8 mouse cellular contexts compared by ENCODE assay signal in genomic region chr5:63811819-63812508, GRCm38 (mm10). TPM values are rescaled to one million over a fixed set of nuclear protein-coding genes. Genes with fewer than 3 reads are reported as not detected.
A peak's percentile ranks its signal among the peaks of the same experiment; 100 is the strongest.
DNase-seq lines count a peak whose midpoint lies in the region; ATAC-seq lines count a peak whose summit lies in the region.

Gene 0610040J01Rik (plus strand): TSS chr5:63812363.

- H3K4me3 ChIP-seq in intestine, embryonic 15.5 days (replicated peaks) = peak within 1 kb of the TSS; percentile 52
- peak within 1 kb of the TSS; percentile 90 for H3K4me3 ChIP-seq in megakaryocyte, embryonic 14.5 days (replicated peaks)

- intact Hi-C loops in left cerebral cortex, postnatal 10 days (cut with DNase I) = loop anchor here (2.0 to 10.0 kb wide), 2 partner anchors 73 to 273 kb away; no protein-coding TSS in a partner anchor

- WGBS in intestine, embryonic 15.5 days = 2% methylated on average over 42 of the region's 42 CpGs

- H3K36me3 ChIP-seq in intestine, embryonic 15.5 days = no peaks in the 10 kb centered on the region
- H3K36me3 ChIP-seq in megakaryocyte, embryonic 14.5 days (replicated peaks; ENCODE audit: low read length) = no peaks in the 10 kb centered on the region

- DNase-seq in adrenal gland, adult 2 months = peak; percentile 85
- DNase-seq in embryo, embryonic 10 days (ENCODE audit: low spot score) = peak; percentile 91
- DNase-seq in gastrocnemius, postnatal 25 days = peak; percentile 58
- DNase-seq in left cerebral cortex, postnatal 10 days (ENCODE audit: extremely low spot score in 1 of 2, low spot score in 2 of 2) = peak; percentile 75 to 79
- peak; percentile 59 for DNase-seq in right cerebral cortex, postnatal 14 days

- H3K27ac ChIP-seq in intestine, embryonic 15.5 days = peak within 1 kb of the TSS; percentile 22

- H3K9me3 ChIP-seq in intestine, embryonic 15.5 days = no peaks in the 10 kb centered on the region
- H3K9me3 ChIP-seq in megakaryocyte, embryonic 14.5 days = peaks cover 8% of the 10 kb centered on the region

- no peaks in the 10 kb centered on the region for H3K27me3 ChIP-seq in intestine, embryonic 15.5 days (replicated peaks)
- H3K27me3 ChIP-seq in megakaryocyte, embryonic 14.5 days (replicated peaks) = peaks cover 26% of the 10 kb centered on the region

- H3K4me2 ChIP-seq in intestine, embryonic 15.5 days (replicated peaks) = peak within 1 kb of the TSS; percentile 95

- ATAC-seq in intestine, embryonic 15.5 days = peak; percentile 92
- ATAC-seq in inflammation-experienced regulatory T-cells, adult 6 months = no peak

- H3K9ac ChIP-seq in intestine, embryonic 15.5 days = peak within 1 kb of the TSS; percentile 51

- no peaks in the 10 kb centered on the region for H3K4me1 ChIP-seq in intestine, embryonic 15.5 days (replicated peaks)
- peaks cover 7% of the 10 kb centered on the region for H3K4me1 ChIP-seq in megakaryocyte, embryonic 14.5 days

RNA-seq across cellular contexts. Expression of gene 0610040J01Rik, which starts in this region (rescaled TPM):
- under 1 TPM; 0.46 to 0.55 TPM for total RNA-seq in adrenal gland, adult 2 months (2021)
- polyA plus RNA-seq in adrenal gland, adult 2 months (2012; rRNA removed) = 0.29 and 0.68 TPM in 2 replicates
- 1 to 10 TPM; 2.8 to 4.2 TPM for total RNA-seq in gastrocnemius, postnatal 25 days (2021)
- polyA plus RNA-seq in intestine, embryonic 15.5 days (2015; fragmentation: Nextera tagmentation; extraction: Ambion mirVana) = 44.5 and 45.9 TPM in 2 replicates
- total RNA-seq in left cerebral cortex, postnatal 10 days (2021) = 1 to 10 TPM; 5.9 to 6.8 TPM
- polyA plus RNA-seq in megakaryocyte, embryonic 14.5 days (2012; ENCODE audit: insufficient read depth, low replicate concordance) = 1.2 TPM in 1 of 2 replicates, not detected in the other
- not detected for polyA plus RNA-seq in inflammation-experienced regulatory T-cells, adult 6 months (2017; shearing (Covaris generic))

Comparison
In these comparisons a context has a peak if more than half of its experiments do, and no peak if none do; other contexts are left out.
1. RNA of gene 0610040J01Rik (polyA plus RNA-seq): 44.5 to 45.9 TPM in intestine, embryonic 15.5 days; 1.2 TPM in megakaryocyte, embryonic 14.5 days, 0.29 to 0.68 TPM in adrenal gland, adult 2 months and not detected in inflammation-experienced regulatory T-cells, adult 6 months; every median in the first group is over 10 times any median in the second.
2. Peak in DNase-seq in adrenal gland, adult 2 months; RNA of the gene not detected or under 1 TPM.
3. Peak in every context shown above with its lines, with median percentiles within 50 percentile points of each other: DNase-seq.